11 mouse cellular contexts compared by ENCODE assay signal in genomic region chr2:180891075-180891834, GRCm38 (mm10). TPM values are rescaled to one million over a fixed set of nuclear protein-coding genes. Genes with fewer than 3 reads are reported as not detected.
DNase-seq lines count a peak whose midpoint lies in the region; ATAC-seq and TF ChIP-seq lines count a peak whose summit lies in the region.
"Had no signal": no experiment of that assay in that cellular context is flagged by ENCODE, and none has a peak within 500 bp of the region (broad histone marks: within the 10 kb centered on the region; RNA-seq: fewer than 3 reads in every experiment).

No protein-coding gene starts in this region.

- intact Hi-C loops in left cerebral cortex, postnatal 10 days (cut with DNase I), result loop anchor here (5.0 kb wide), 2 partner anchors 39 to 64 kb away; no protein-coding TSS in a partner anchor

- DNase-seq in kidney, postnatal 4 days, result peak; percentile 5
- no peak for DNase-seq in kidney, adult 2 months
- DNase-seq in left cerebral cortex, postnatal 10 days (ENCODE audit: extremely low spot score in 1 of 2, low spot score in 2 of 2), result peak; percentile 71 to 85
- peak; percentile 75 to 84 for DNase-seq in right cerebral cortex, adult 2 months (ENCODE audit: low spot score in 2 of 2)
- DNase-seq in spleen, adult 18-20 months, result no peak
- no peak for DNase-seq in urinary bladder, postnatal 10 days (ENCODE audit: low spot score)

- TF ChIP-seq POLR2A in kidney, adult 2 months (IDR thresholded peaks at IDR 0.05; ENCODE audit: low read depth, low read length), result no peak

- no peaks in the 10 kb centered on the region for H3K4me1 ChIP-seq in kidney, adult 2 months (ENCODE audit: control insufficient read depth, insufficient read depth, low read length)

- H3K27me3 ChIP-seq in kidney, adult 2 months (replicated peaks; ENCODE audit: control insufficient read depth, insufficient read depth, low read length), result peaks cover 6% of the 10 kb centered on the region

- no peak overlapping the region for H3K27ac ChIP-seq in kidney, adult 2 months (ENCODE audit: insufficient read depth, low read depth, low read length)
- H3K27ac ChIP-seq: heart, embryonic 15.5 days had no signal

- no peaks in the 10 kb centered on the region for H3K36me3 ChIP-seq in kidney, adult 2 months (ENCODE audit: control insufficient read depth, insufficient read depth, low read length)
- H3K36me3 ChIP-seq: heart, embryonic 15.5 days had no signal

- WGBS in kidney, adult 2 months, result 1% methylated on average over 37 of the region's 37 CpGs

- TF ChIP-seq CTCF in kidney, adult 2 months (conservative IDR thresholded peaks at IDR 0.05; ENCODE audit: insufficient read depth, insufficient read length, low read depth, low read length), result no peak

- H3K4me3 ChIP-seq in kidney, adult 2 months (ENCODE audit: insufficient read depth, low read depth, low read length), result no peak overlapping the region

- ATAC-seq in frontal cortex, adult (ENCODE audit: low TSS enrichment), result peak; percentile 17; the same call in 1 of the 2 replicates
- no peak for ATAC-seq in granulocyte monocyte progenitor cell, adult 5-6 weeks (replicated peaks; ENCODE audit: poor library complexity, severe bottlenecking)

RNA-seq across cellular contexts. Expression of gene Ythdf1, which starts 29.5 kb away (rescaled TPM):
- polyA plus RNA-seq in kidney, adult 2 months (2012; rRNA removed), result 33.9 and 34.8 TPM in 2 replicates
- 10 to 100 TPM; 62.7 to 67.6 TPM for total RNA-seq in left cerebral cortex, postnatal 10 days (2021)
- total RNA-seq in granulocyte monocyte progenitor cell, adult 5-6 weeks (2014; fragmentation: Nextera tagmentation), result 46.7 and 63.6 TPM in 2 replicates
- total RNA-seq in granulocyte monocyte progenitor cell, adult 5-6 weeks (2017), result 34.0 and 35.8 TPM in 2 replicates

RNA-seq across cellular contexts. Expression of gene Birc7, which starts 37.6 kb away (rescaled TPM):
- not detected in 2 replicates for polyA plus RNA-seq in kidney, adult 2 months (2012; rRNA removed)
- not detected for total RNA-seq in left cerebral cortex, postnatal 10 days (2021)
- total RNA-seq in granulocyte monocyte progenitor cell, adult 5-6 weeks (2014; fragmentation: Nextera tagmentation), result not detected in 2 replicates
- not detected in 2 replicates for total RNA-seq in granulocyte monocyte progenitor cell, adult 5-6 weeks (2017)
- total RNA-seq: MEL; neutrophil, adult 5-6 weeks had no signal
- polyA plus RNA-seq: heart, embryonic 15.5 days had no signal

Comparison
In these comparisons a context has a peak if more than half of its experiments do, and no peak if none do; other contexts are left out.
1. DNase-seq: peak in kidney, postnatal 4 days (2 of 2), left cerebral cortex, postnatal 10 days (2 of 2) and right cerebral cortex, adult 2 months (2 of 2); none in kidney, adult 2 months (single experiment), spleen, adult 18-20 months (0 of 2) and urinary bladder, postnatal 10 days (single experiment).